Mouse (Mus musculus) testis, adult 2 months (tissue): ENCODE measurements around the gene Tysnd1.

ENCODE experiments used
- CTCF ChIP-seq: fragments of 200-500 bp; IDR thresholded peaks from 2 replicates; pipeline ENCODE4 v1.5.1; 2012; ENCODE audit warnings: low read depth, mild to moderate bottlenecking, inconsistent platforms, low read length, moderate library complexity; ENCODE audit not compliant: control insufficient read depth, insufficient read depth, insufficient replicate concordance
- POLR2A ChIP-seq: fragments of 200-500 bp; IDR thresholded peaks from 2 replicates; pipeline ENCODE4 v1.6.1; 2012; ENCODE audit warnings: low read depth, mild to moderate bottlenecking, inconsistent platforms, low read length, moderate library complexity; ENCODE audit not compliant: control insufficient read depth

DNA sequence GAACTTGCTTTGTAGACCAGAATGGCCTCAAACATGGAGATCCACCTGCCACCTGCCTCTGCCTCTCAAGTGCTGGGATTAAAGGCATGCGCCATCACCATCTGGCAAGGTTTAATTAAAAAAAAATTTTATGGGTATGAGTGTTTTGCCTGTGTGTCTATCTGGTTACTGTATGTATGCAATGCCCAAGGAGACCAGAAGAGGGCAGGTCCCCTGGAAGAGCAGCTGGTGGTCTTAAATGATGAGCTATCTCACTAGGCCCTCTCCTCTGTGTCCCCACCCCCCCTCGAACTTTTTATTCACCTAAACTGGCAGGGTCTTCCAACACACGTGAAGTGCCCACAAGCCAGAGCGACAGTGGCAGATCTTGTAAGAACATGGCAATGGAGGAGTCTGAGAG is 46.6 kb downstream of the Tysnd1 start:
- TF ChIP-seq POLR2A (no peak), CTCF (no peak)
